Mouse (Mus musculus) lung, postnatal 36 days (tissue): ENCODE measurements at regions not wholly inside any gene's neighbourhood (a gene's known extent, or its start where the extent isn't known, plus 50 kb on each side); places are given as distances from the start of the nearest gene placed in this dataset.
"Not testable (repeated sequence)": the region's sequence is repeated elsewhere in the genome, so short reads cannot be mapped to it uniquely, and the experiment has no call there.

Experiments used
- DNase-seq: peaks from one replicate; pipeline ENCODE4 v3.0.0; 2022; ENCODE audit warnings: mixed read lengths

GRCm38 (mm10) chr13:103613333-103613725 lies 161.1 kb downstream of the Srek1 start:
- no peak for DNase-seq

GRCm38 (mm10) chr13:103612720-103613332 lies 161.6 kb downstream of the Srek1 start:
- no peak for DNase-seq

- no peak for DNase-seq
Measured at GRCm38 (mm10) chr13:103602302-103602701, 172.1 kb downstream of the Srek1 start.

- no peak for DNase-seq
Measured at GRCm38 (mm10) chr13:103592371-103592770, 182.0 kb downstream of the Srek1 start.

GRCm38 (mm10) chr13:103591874-103592273 lies 182.5 kb downstream of the Srek1 start:
- DNase-seq, result no peak

GRCm38 (mm10) chr13:103591381-103591780 lies 183.0 kb downstream of the Srek1 start:
- DNase-seq, result not testable (repeated sequence)

- no peak for DNase-seq
Measured at GRCm38 (mm10) chr13:103589646-103590045, 184.8 kb downstream of the Srek1 start.

GRCm38 (mm10) chr13:103576856-103577255 lies 197.6 kb downstream of the Srek1 start:
- DNase-seq, result no peak

- DNase-seq, result no peak
Measured at GRCm38 (mm10) chr13:103564715-103565114, 209.7 kb downstream of the Srek1 start.

- no peak for DNase-seq
Measured at GRCm38 (mm10) chr13:103561795-103562705, 212.4 kb downstream of the Srek1 start.

GRCm38 (mm10) chr13:103558915-103559314 lies 215.5 kb downstream of the Srek1 start:
- DNase-seq, result no peak

GRCm38 (mm10) chr13:103539577-103539976 lies 205.3 kb upstream of the Mast4 start:
- DNase-seq, result peak; percentile 1

GRCm38 (mm10) chr13:103513825-103514224 lies 179.5 kb upstream of the Mast4 start:
- no peak for DNase-seq

GRCm38 (mm10) chr13:103512476-103512875 lies 178.2 kb upstream of the Mast4 start:
- no peak for DNase-seq

- no peak for DNase-seq
Measured at GRCm38 (mm10) chr13:103504987-103505386, 170.7 kb upstream of the Mast4 start.

- DNase-seq, result no peak
Measured at GRCm38 (mm10) chr13:103499376-103499775, 165.1 kb upstream of the Mast4 start.

GRCm38 (mm10) chr13:103494371-103494770 lies 160.1 kb upstream of the Mast4 start:
- DNase-seq, result no peak

- peak; percentile 8 for DNase-seq
Measured at GRCm38 (mm10) chr13:103493567-103493966, 159.3 kb upstream of the Mast4 start.

- DNase-seq, result no peak
Measured at GRCm38 (mm10) chr13:103490049-103490448, 155.8 kb upstream of the Mast4 start.

GRCm38 (mm10) chr13:103484092-103484491 lies 149.8 kb upstream of the Mast4 start:
- DNase-seq, result peak; percentile 7

- DNase-seq, result no peak
Measured at GRCm38 (mm10) chr13:103483392-103483791, 149.1 kb upstream of the Mast4 start.

- no peak for DNase-seq
Measured at GRCm38 (mm10) chr13:103476328-103476727, 142.0 kb upstream of the Mast4 start.

- no peak for DNase-seq
Measured at GRCm38 (mm10) chr13:103472216-103472615, 137.9 kb upstream of the Mast4 start.

- DNase-seq, result no peak
Measured at GRCm38 (mm10) chr13:103470141-103470540, 135.8 kb upstream of the Mast4 start.
